Mouse (Mus musculus): ENCODE measurements around the gene Cdk20. TPM values are rescaled to one million over a fixed set of nuclear protein-coding genes. Genes with fewer than 3 reads are reported as not detected.

The Cdk20 gene
- 20.5 and 20.6 TPM in 2 replicates for polyA plus RNA-seq (2012; rRNA removed)

GRCm38 (mm10) chr13:64432017-64432995, at the start of gene Cdk20:
TSS of gene Cdk20 (plus strand) at chr13:64432314.

Other genes starting within 250 kb of the Cdk20 start
- 6.5 and 8.0 TPM in 2 replicates for gene Cdc14b, start 157.0 kb upstream of the Cdk20 start, polyA plus RNA-seq (2012; rRNA removed)
- 5.7 and 7.9 TPM in 2 replicates for gene Aaed1, start 119.6 kb upstream of the Cdk20 start, polyA plus RNA-seq (2012; rRNA removed)
- 98.2 and 119 TPM in 2 replicates for gene Ctsl, start 61.4 kb upstream of the Cdk20 start, polyA plus RNA-seq (2012; rRNA removed)
- gene Fam240b, start 65.5 kb downstream of the Cdk20 start, polyA plus RNA-seq (2012; rRNA removed) = not detected in 2 replicates

Measured in central nervous system, embryonic 14 days (tissue).